ENCODE assay signal across 8 mouse cellular contexts in the genomic region with DNA sequence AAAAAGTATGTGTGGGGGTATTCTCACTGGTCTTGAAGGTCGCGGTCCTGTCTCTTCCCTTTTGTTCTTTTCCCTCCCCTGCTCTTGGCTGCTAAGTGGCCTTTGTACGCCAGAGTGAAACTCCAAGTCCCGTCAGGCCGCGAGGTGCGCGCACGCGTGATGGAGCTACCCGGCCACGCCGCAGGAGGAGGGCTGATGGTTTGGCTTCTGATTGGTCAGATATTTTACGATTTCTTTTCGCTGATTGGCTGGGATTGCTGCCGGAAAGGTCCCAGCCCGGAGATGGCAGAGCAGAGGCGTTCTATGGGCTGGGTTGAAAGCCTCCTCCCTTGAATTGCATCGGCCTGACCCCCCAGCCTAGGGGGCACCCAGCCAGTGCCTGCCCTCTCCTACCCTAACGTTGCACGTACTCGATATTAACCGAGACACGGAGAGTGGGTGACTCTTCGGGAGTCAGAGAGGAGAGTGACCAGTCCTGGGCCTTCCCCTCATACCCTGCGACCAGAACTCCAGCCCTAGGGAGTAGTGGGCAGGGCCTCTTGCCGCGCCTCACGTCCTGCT. TPM values are rescaled to one million over a fixed set of nuclear protein-coding genes. Genes with fewer than 3 reads are reported as not detected.
A peak's percentile ranks its signal among the peaks of the same experiment; 100 is the strongest.
DNase-seq lines count a peak whose midpoint lies in the region; ATAC-seq lines count a peak whose summit lies in the region.

No protein-coding gene starts in this region.

- under 1% methylated on average over 29 of the region's 29 CpGs for WGBS in heart, embryonic 13.5 days
- under 1% methylated on average over 29 of the region's 29 CpGs for WGBS in liver, embryonic 12.5 days (ENCODE audit: insufficient replicate concordance)
- WGBS in stomach, embryonic 15.5 days: under 1% methylated on average over 29 of the region's 29 CpGs

- no peaks in the 10 kb centered on the region for H3K27me3 ChIP-seq in heart, embryonic 13.5 days (replicated peaks)
- peaks cover 11% of the 10 kb centered on the region for H3K27me3 ChIP-seq in liver, embryonic 12.5 days (replicated peaks)
- H3K27me3 ChIP-seq in stomach, embryonic 15.5 days (replicated peaks): no peaks in the 10 kb centered on the region

- H3K4me3 ChIP-seq in brown adipose tissue, adult 24 weeks (ENCODE audit: insufficient read depth, low read depth, low read length): peak overlapping the region; percentile 73
- peak overlapping the region; percentile 65 for H3K4me3 ChIP-seq in heart, embryonic 13.5 days
- peak overlapping the region; percentile 69 for H3K4me3 ChIP-seq in liver, embryonic 12.5 days
- peak overlapping the region; percentile 62 for H3K4me3 ChIP-seq in stomach, embryonic 15.5 days (replicated peaks)

- peak overlapping the region; percentile 88 for H3K9ac ChIP-seq in heart, embryonic 13.5 days
- H3K9ac ChIP-seq in liver, embryonic 12.5 days: peak overlapping the region; percentile 70
- H3K9ac ChIP-seq in stomach, embryonic 15.5 days: peak overlapping the region; percentile 64

- peak overlapping the region; percentile 83 for H3K27ac ChIP-seq in brown adipose tissue, adult 24 weeks (replicated peaks; ENCODE audit: low read depth, low read length)
- H3K27ac ChIP-seq in heart, embryonic 13.5 days (replicated peaks): peak overlapping the region; percentile 99
- H3K27ac ChIP-seq in liver, embryonic 12.5 days: peak overlapping the region; percentile 65
- H3K27ac ChIP-seq in stomach, embryonic 15.5 days: peak overlapping the region; percentile 96

- peaks cover 14% of the 10 kb centered on the region for H3K9me3 ChIP-seq in heart, embryonic 13.5 days
- peaks cover 16% of the 10 kb centered on the region for H3K9me3 ChIP-seq in liver, embryonic 12.5 days (replicated peaks)
- H3K9me3 ChIP-seq in stomach, embryonic 15.5 days: no peaks in the 10 kb centered on the region

- DNase-seq in CD4-positive, CD25-positive, alpha-beta regulatory T cell, adult 2 months (ENCODE audit: low read depth, low spot score): peak; percentile 97
- DNase-seq in fat pad, adult 2 months (ENCODE audit: extremely low read depth, low read depth, low spot score): peak; percentile 83
- peak; percentile 98 for DNase-seq in kidney, postnatal 10 days
- peak; percentile 91 to 92 for DNase-seq in natural killer cell, adult 2 months (ENCODE audit: low spot score in 2 of 2)

- ATAC-seq in heart, embryonic 13.5 days (ENCODE audit: extremely low read depth, insufficient number of reproducible peaks, low FRiP score, low TSS enrichment): peak; percentile 76
- peak; percentile 89 for ATAC-seq in liver, embryonic 12.5 days
- ATAC-seq in stomach, embryonic 15.5 days (ENCODE audit: insufficient read depth, low FRiP score, low read depth): peak; percentile 81

- H3K36me3 ChIP-seq in heart, embryonic 13.5 days: peaks cover 44% of the 10 kb centered on the region
- peaks cover 38% of the 10 kb centered on the region for H3K36me3 ChIP-seq in liver, embryonic 12.5 days
- H3K36me3 ChIP-seq in stomach, embryonic 15.5 days: peaks cover 34% of the 10 kb centered on the region

- H3K4me2 ChIP-seq in heart, embryonic 13.5 days: peak overlapping the region; percentile 94
- H3K4me2 ChIP-seq in liver, embryonic 12.5 days: peak overlapping the region; percentile 87
- H3K4me2 ChIP-seq in stomach, embryonic 15.5 days: peak overlapping the region; percentile 84

- peaks cover 17% of the 10 kb centered on the region for H3K4me1 ChIP-seq in brown adipose tissue, adult 24 weeks (ENCODE audit: control insufficient read depth, insufficient read depth, insufficient read length, low read length)
- H3K4me1 ChIP-seq in heart, embryonic 13.5 days: peaks cover 52% of the 10 kb centered on the region
- H3K4me1 ChIP-seq in liver, embryonic 12.5 days: peaks cover 27% of the 10 kb centered on the region
- peaks cover 27% of the 10 kb centered on the region for H3K4me1 ChIP-seq in stomach, embryonic 15.5 days

RNA-seq across cellular contexts. Expression of a gene that starts 1.4 kb away (rescaled TPM):
- 3.9 and 6.9 TPM in 2 replicates for polyA plus RNA-seq in brown adipose tissue, adult 24 weeks (2012; ENCODE audit: insufficient read depth, insufficient read length, missing spikeins)
- polyA plus RNA-seq in heart, embryonic 13.5 days (2015; fragmentation: Nextera tagmentation; extraction: Ambion mirVana): 18.3 and 19.7 TPM in 2 replicates
- polyA plus RNA-seq in liver, embryonic 12.5 days (2016; fragmentation: Nextera tagmentation; extraction: Ambion mirVana): 5.5 and 5.7 TPM in 2 replicates
- polyA plus RNA-seq in stomach, embryonic 15.5 days (2015; fragmentation: Nextera tagmentation; extraction: Ambion mirVana): 20.3 and 21.0 TPM in 2 replicates

RNA-seq across cellular contexts. Expression of a gene that starts 24.9 kb away (rescaled TPM):
- 34.6 and 36.9 TPM in 2 replicates for polyA plus RNA-seq in brown adipose tissue, adult 24 weeks (2012; ENCODE audit: insufficient read depth, insufficient read length, missing spikeins)
- polyA plus RNA-seq in heart, embryonic 13.5 days (2015; fragmentation: Nextera tagmentation; extraction: Ambion mirVana): 109 and 116 TPM in 2 replicates
- 84.7 and 87.9 TPM in 2 replicates for polyA plus RNA-seq in liver, embryonic 12.5 days (2016; fragmentation: Nextera tagmentation; extraction: Ambion mirVana)
- 143 and 149 TPM in 2 replicates for polyA plus RNA-seq in stomach, embryonic 15.5 days (2015; fragmentation: Nextera tagmentation; extraction: Ambion mirVana)

RNA-seq across cellular contexts. Expression of a gene that starts 38.4 kb away (rescaled TPM):
- 10.3 and 11.6 TPM in 2 replicates for polyA plus RNA-seq in brown adipose tissue, adult 24 weeks (2012; ENCODE audit: insufficient read depth, insufficient read length, missing spikeins)
- 58.8 and 62.7 TPM in 2 replicates for polyA plus RNA-seq in heart, embryonic 13.5 days (2015; fragmentation: Nextera tagmentation; extraction: Ambion mirVana)
- 9.8 and 11.1 TPM in 2 replicates for polyA plus RNA-seq in liver, embryonic 12.5 days (2016; fragmentation: Nextera tagmentation; extraction: Ambion mirVana)
- polyA plus RNA-seq in stomach, embryonic 15.5 days (2015; fragmentation: Nextera tagmentation; extraction: Ambion mirVana): 18.9 and 20.8 TPM in 2 replicates

Comparison
In these comparisons a context has a peak if more than half of its experiments do, and no peak if none do; other contexts are left out.
1. Peak in every context shown above with its lines: DNase-seq, ATAC-seq, H3K4me3 ChIP-seq and H3K27ac ChIP-seq.